Mouse (Mus musculus): ENCODE results near the gene Sox5.

DNA sequence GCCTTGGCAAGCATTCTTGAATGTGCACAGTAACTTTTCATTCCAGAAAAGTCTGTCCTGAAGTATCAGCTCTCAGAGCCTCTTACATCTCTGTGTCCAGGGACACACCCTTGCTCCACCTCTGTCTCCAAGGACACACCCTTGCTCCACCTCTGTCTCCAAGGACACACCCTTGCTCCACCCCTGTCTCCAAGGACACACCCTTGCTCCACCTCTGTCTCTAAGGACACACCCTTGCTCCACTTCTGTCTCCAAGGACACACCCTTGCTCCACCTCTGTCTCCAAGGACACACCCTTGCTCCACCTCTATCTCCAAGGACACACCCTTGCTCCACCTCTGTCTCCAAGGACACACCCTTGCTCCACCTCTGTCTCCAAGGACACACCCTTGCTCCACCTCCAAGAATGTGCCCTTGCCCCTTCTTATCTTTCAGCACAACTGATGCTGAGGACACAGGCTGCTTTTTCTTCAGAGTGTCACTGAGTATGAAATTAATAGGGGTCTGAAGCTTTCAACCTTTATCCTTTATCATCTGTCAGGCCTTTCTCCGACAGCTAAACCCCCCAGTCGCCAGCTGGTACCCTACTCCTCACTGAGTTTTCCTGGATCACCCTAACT is 452.4 kb downstream of the Sox5 start:
- no peak for TF ChIP-seq POLR2A (IDR thresholded peaks at IDR 0.05; ENCODE audit: low read depth, low read length)
- no peak for TF ChIP-seq CTCF (IDR thresholded peaks at IDR 0.05; ENCODE audit: extremely low read depth, insufficient read depth, insufficient read length, insufficient replicate concordance)

Data from spleen, adult 2 months (tissue).